Mouse (Mus musculus) urinary bladder, postnatal 25 days (tissue): ENCODE results near the gene Scaf4.
"Not testable (repeated sequence)": the region's sequence is repeated elsewhere in the genome, so short reads cannot be mapped to it uniquely, and the experiment has no call there.

Experiments
- DNase-seq: peaks from one replicate; pipeline ENCODE4 v3.0.0; 2022; ENCODE audit warnings: low spot score

Scaf4 gene

GRCm38 (mm10) chr16:90235188-90235587, 49.1 kb downstream of the Scaf4 start:
- no peak for DNase-seq

GRCm38 (mm10) chr16:90234617-90235016, 49.7 kb downstream of the Scaf4 start:
- no peak for DNase-seq

- no peak for DNase-seq
Observed at GRCm38 (mm10) chr16:90233702-90234101, 50.6 kb downstream of the Scaf4 start.

GRCm38 (mm10) chr16:90231302-90231701, 53.0 kb downstream of the Scaf4 start:
- no peak for DNase-seq

GRCm38 (mm10) chr16:90229897-90230296, 54.4 kb downstream of the Scaf4 start:
- no peak for DNase-seq

GRCm38 (mm10) chr16:90221441-90222070, 62.7 kb downstream of the Scaf4 start:
- DNase-seq = no peak

- peak; percentile 28 for DNase-seq
Observed at GRCm38 (mm10) chr16:90220892-90221431, 63.3 kb downstream of the Scaf4 start.

- peak; percentile 99 for DNase-seq
Observed at GRCm38 (mm10) chr16:90220026-90220891, 64.0 kb downstream of the Scaf4 start, which contains the start of gene Sod1. TSS of gene Sod1 (plus strand) at chr16:90220754.

GRCm38 (mm10) chr16:90219445-90219844, 64.9 kb downstream of the Scaf4 start:
- DNase-seq = not testable (repeated sequence)

- no peak for DNase-seq
Observed at GRCm38 (mm10) chr16:90217926-90218325, 66.4 kb downstream of the Scaf4 start.

- no peak for DNase-seq
Observed at GRCm38 (mm10) chr16:90217356-90217755, 66.9 kb downstream of the Scaf4 start.

GRCm38 (mm10) chr16:90216414-90216813, 67.9 kb downstream of the Scaf4 start:
- DNase-seq = no peak

GRCm38 (mm10) chr16:90215879-90216278, 68.4 kb downstream of the Scaf4 start:
- not testable (repeated sequence) for DNase-seq

- no peak for DNase-seq
Observed at GRCm38 (mm10) chr16:90214731-90215565, 69.4 kb downstream of the Scaf4 start.

GRCm38 (mm10) chr16:90213477-90214339, 70.6 kb downstream of the Scaf4 start:
- no peak for DNase-seq

- no peak for DNase-seq
Observed at GRCm38 (mm10) chr16:90211767-90212166, 72.5 kb downstream of the Scaf4 start.

- DNase-seq = no peak
Observed at GRCm38 (mm10) chr16:90210717-90211116, 73.6 kb downstream of the Scaf4 start.

- no peak for DNase-seq
Observed at GRCm38 (mm10) chr16:90208996-90209395, 75.3 kb downstream of the Scaf4 start.

GRCm38 (mm10) chr16:90204868-90205267, 79.4 kb downstream of the Scaf4 start:
- DNase-seq = no peak

GRCm38 (mm10) chr16:90203226-90203962, 80.9 kb downstream of the Scaf4 start:
- no peak for DNase-seq
